Mouse (Mus musculus) c-Kit-negative CD71-positive TER-119-positive erythroid progenitor cells, embryonic 14.5 days (primary cell): ENCODE measurements around the gene Fes.
"Not testable (repeated sequence)": the region's sequence is repeated elsewhere in the genome, so short reads cannot be mapped to it uniquely, and the experiment has no call there.

Experiments used
- DNase-seq: peaks from one replicate; pipeline ENCODE4 v3.0.0-alpha.2; 2013; ENCODE audit warnings: low read depth, low spot score

Fes gene

DNA sequence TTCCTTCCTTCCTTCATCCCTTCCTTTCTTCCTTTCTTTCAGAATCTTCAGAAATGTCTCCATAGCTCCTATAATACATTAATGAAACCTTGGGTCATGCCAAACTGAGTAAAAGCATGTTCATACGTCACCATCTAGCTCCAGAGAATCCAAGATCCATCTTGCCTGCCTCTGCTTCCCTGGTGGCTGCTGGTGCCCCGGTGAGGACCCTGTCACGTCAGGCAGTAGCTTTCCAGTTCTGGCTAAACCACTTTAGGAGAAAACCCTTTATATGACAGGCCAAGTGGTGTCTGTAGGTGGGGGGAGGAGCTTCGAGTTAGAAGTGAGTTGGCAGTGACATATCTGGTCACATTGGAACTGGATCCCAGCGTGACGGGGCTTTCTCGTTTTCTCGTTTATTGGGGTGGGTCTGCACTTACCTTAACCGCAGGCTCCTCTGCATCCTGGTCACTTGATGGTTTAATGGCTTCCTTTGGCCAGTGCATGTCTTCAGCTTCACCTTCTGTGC lies 17.5 kb upstream of the Fes start, which contains the start of gene Furin:
Gene Furin (minus strand): TSS at position 249 of the 508 bp plus-strand sequence.
- DNase-seq, result no peak

DNA sequence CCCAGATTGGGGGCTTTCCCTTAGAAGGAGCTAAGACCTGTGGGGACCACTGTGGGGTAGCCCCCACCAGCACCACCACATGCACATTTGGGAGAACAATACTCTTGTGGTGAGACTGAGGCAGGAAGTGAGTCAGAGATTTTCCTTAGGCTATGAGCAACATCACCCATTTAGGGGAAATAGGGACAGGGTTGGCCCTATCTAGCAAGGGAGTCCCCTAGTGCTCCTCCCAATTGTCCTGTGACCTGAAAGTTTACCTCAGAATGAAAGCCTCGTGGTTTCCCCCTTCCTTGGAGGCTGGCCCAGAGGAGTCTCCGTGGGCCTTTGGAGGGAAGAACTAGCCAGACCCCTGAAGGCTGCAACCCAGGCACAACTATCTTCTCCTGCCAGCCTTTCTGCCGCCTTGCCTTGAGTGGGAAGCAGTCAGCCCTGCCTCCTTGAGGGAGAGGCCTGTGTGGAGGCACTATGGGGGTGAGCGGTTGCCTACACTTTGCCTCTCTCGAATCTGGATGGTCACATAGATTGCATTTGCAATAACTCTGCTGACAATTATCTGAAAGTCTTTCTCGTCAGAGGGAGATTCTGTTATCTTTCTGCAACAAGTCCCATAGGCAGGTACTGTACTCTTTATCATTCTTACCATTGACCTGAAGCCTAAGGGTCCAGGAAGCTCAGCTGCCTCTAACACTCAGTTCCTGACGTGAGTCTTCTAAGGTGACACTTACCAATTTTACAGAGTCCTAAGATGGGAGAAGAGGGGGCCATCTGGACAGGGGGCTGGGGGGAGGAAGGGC lies 16.6 kb upstream of the Fes start:
- no peak for DNase-seq

DNA sequence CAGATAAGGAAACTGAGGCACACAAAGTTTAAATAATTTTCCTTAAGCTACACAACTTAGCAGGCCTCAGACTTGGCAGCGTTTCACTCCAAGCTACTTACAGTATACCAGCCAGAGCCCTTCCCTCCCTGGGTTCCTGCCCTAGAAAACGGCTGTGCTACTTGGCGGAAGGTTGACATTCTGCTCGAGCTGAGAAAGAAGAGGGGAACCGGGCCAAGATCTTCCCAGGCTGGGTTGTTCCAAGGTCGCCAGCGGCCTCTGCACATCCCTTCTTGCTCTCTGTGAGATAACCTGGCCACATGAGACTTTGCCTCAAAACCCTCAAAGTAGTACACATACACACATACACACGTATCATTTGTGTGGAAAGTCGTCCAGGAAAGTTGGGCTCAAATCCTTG lies 15.8 kb upstream of the Fes start:
- no peak for DNase-seq

DNA sequence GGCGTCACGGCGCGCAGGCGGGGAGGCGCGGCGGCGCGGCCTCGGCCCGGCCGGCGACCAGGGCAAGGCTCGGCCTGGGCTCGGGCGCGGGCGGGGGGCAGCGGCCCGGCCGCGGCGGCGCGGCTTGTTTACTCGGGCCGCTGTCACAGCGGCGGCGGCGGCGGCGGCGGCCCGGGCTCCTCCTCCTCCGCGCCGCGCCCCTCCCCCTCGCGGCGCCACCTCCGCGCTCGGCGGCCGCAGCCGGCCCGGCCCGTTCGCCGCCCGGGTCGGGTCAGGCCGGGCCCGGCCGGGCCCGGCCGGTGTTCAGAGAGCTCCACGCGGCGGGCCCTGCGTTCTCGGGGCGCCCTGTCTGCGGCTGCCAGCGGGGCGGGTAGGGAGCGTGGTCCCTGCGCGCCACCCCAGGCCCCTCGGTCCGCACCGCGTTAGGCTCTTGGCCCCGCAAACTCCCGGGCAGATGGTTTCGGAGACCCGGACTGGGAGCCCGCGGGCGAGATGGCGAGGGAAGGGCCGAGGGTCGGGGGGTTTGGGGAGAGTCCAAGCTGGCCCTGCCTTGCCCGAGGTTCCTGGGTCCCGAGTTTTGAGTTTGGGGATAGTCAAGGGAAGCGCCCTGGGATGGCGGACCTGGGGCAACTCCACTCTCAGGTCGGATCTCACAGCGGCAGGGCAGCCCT lies 15.0 kb upstream of the Fes start:
- no peak for DNase-seq

DNA sequence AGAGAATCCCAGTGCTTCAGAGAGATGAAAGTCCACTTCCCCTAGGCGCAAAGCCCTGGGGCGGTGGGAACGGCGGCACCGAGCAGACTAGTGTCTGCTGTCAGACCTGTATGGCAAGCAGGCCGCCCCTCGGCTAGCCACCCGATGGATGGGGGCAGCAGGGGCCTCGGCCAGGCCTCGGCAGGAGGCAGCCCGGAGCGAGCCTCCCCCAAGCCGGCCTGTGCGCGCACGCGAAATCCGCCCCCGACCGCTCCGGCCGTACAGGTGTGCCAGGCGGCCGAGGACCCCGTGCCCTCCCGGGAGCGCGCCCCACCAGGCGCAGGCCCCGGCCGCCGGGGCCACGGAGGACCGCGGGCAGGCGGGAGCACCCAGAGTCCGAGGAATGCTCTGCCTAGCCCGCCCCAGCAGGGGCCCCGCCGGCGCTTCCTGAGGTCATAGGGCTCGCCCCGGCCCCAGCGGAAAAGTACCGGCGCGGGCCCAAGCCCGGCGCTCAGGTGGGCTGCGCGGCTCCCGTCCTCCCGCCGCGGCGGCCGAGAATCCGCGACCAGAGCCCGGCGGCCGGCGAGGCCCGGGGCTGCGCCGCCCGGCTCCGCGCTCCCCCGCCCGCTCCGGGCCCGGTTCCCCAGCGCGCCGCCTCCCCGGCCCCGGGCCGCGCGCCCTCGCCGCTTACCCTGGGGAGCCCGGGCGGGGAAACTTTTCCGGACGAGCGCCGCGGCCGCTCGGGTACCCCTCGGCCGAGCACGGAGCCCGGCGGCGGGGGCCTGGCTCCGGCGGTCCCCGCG lies 14.3 kb upstream of the Fes start:
- DNase-seq, result no peak

DNA sequence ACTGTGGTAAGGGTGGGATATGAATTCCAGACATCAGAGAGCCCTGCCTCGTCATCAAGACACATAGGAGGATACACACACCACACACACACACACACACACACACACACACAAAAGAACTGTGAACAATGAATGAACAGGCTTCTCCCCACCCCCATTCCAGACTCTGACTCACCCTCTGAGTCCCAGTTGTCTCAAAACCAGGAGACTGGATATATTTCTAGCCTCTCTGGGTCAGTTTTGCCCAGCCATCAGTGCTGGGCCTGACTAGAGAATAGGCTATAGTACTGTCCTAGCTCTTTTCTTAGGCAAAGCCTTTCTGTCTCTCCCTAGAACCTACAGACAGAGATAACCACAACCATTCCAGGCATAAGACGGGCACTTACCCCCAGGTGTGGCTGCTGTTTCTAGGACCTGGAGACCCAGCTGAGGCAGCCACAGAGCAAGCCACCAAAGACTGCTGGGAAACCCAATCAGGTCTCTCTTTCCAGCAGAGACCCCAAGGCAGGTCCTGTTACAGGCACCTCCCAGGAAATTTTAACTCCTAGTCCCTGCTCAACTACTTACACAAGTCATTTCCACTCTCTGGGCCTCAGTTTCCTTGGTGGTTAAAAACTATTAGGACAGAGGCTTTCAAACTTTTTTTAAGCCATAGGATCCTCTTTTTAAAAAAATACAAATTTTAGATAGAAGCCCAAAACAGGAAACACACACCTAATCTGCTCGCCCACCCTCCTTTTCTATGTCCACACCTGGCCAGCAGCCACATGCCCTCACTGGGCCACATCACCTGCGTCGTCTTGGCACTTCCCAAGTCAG lies 13.5 kb upstream of the Fes start:
- no peak for DNase-seq

DNA sequence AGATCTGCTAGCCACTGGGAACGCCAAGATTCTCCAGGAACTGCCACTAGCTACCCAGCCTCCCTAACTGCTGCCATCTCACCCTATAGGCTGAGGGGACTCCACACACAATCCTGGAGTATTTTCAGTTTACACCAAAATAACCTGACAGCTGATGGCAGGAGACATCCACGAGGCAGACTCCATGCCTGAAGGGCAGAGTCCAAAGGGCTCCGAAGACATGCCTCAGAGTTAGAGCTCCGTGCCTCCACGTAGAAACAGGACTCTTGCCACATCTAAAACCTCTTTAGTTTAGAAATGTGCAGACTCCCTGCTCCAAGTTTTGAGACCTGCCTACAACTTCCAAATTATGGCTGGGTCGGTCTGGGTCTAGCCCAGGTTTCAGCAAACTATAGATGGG lies 12.8 kb upstream of the Fes start:
- DNase-seq, result no peak

DNA sequence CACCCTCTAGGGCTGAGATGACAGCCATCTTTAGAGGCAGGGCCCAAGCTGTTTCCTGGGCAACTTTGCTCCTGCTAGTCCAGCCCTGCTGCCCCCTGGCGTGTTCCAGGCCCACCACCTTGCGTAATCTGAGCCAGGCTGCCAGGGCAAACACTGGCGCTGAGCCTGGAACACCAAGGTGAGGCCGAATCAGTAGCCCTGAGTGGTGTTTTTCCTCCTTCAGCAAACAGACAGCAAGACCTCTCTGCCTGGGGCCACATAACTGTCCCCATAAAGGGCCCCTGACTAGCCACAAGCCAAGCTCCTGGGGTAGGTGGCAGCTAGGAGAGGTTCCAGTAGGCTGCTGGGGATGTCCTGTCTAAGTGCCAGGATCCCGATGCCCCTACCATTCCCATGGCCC lies 12.4 kb upstream of the Fes start:
- no peak for DNase-seq

DNA sequence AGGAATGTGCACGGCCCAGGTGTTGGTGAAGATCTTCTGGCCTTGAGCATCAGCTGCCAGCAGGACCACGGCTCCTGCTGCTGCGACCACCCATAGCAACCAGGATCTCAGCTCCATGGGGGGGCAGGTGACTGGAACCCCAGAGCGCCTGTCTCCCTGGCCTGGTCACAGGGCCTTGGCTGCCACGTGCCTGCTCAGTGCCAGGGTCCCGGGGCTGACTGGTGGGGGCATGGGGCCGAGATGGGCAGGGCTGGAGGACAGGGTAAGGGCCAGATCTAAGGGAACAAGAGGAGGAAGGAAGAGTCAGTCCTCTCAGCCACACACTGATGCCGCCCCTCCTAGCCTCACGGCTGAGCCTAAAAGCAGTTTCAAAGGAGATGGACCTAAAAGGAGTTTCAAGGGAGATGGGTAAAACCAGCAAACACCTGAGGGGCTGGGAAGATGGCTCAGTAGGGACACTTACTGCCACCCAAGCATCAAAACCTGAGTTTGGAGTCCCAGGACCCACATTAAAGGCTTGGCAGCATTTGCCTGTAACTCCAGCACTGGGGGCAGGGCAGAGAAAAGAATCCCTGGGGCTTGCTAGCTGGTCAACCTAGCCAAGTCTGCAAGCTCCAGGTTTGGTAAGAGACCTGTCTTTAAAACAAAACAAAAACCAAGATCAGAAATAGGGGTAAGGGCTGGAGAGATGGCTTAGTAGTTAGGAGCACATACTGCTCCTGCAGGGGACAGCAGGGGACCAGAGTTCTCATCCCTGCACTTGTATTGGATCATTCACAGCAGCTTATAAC lies 11.1 kb upstream of the Fes start:
- DNase-seq, result no peak

DNA sequence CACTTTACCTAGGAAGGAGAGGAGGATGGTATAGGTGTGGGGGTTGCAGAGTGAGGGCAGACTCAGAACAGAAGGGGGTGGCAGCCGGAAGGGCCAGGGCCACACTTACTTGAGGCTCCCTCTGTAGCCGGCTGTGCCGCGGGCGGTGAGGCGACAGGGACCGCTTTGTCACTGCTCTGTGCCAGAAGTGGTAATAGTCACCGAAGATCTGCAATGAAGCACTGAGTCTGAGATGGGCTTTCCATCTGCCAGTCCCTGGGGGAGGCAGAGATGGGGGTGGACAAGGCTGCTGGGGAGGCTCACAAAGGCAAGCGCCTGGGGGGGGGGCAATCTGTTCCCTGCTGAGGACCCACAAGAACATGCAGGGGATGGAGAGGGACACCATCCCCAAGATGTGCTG lies 10.2 kb upstream of the Fes start:
- DNase-seq, result no peak

DNA sequence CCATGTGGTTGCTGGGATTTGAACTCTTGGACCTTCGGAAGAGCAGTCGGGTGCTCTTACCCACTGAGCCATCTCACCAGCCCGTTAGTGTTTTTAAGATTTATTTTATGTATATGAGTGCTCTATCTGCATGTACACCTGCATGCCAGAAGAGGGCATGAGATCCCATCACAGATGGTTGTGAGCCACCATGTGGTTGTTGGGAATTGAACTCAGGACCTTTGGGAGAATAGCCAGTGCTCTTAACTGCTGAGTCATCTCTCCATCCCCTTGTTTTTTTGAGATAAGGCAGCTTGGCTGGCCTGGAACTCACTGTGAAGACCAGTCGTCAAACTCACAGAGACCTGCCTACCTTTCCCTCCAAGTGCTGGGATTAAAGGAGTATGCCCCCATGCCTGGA lies 8.7 kb upstream of the Fes start:
- DNase-seq, result not testable (repeated sequence)

DNA sequence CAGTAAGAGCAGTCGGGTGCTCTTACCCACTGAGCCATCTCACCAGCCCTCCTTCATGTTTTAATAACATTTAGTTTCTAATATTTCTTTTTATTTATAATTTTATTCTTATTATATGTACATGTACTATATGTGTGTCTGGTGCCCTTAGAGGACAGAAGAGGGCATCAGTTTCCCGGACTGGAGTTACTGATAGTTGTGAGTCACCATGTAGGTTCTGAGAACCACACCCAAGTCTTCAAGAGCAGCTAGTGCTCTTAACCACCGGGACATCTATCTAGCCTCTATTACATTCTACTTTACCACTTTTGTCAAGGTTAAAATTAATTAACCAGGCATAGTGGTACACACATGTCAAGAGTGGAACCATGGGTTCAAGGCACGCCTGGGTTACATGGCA lies 6.9 kb upstream of the Fes start:
- no peak for DNase-seq

DNA sequence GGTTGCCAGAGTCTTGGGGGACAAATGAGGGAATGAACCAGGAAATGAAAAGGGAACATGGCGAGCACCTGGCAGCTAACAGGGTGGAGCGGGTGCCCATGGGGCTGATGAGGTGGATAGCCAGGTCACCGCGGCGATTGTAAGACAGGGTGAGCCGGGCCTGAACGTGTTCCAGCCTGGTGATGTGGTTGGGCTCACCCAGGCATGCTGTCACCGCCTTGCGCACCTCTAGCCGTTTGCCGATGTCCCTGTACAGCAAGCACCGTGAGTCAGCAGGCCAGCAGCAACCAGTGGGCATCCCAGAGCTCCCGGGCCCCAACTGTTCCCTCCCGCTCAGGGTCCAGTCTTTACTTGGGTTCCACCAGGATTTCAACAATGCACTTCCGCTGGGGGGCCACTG lies 4.4 kb upstream of the Fes start:
- DNase-seq, result no peak

DNA sequence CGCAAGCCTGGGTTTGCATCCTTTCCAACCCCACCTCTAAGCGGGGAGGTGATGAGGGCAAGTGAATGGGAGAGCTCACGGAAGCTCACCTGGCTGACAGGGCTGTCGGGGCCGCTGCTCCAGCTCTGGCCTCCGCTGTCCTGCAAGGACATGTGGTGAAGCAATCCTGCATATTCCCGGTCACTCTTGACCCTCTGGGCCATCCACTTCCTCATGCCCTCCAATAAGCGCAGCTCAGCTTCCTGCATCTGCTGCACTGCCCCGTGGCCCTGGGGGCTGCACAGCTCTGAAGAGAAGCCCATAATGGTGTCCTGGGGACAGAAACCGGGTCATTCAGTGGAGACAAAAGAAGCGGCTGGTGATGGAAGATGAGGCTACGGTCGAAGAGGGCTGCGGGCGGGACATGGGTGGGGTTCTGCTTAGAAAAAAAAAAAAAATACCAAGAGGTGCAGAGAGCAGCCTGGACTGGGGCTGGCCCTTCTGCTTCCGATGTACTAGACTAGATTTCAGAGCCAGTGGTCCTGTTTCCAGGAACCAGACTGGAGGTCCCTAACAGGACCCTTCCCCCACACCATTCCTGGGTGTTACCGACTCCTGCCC lies 613 bp downstream of the Fes start:
- DNase-seq, result no peak

DNA sequence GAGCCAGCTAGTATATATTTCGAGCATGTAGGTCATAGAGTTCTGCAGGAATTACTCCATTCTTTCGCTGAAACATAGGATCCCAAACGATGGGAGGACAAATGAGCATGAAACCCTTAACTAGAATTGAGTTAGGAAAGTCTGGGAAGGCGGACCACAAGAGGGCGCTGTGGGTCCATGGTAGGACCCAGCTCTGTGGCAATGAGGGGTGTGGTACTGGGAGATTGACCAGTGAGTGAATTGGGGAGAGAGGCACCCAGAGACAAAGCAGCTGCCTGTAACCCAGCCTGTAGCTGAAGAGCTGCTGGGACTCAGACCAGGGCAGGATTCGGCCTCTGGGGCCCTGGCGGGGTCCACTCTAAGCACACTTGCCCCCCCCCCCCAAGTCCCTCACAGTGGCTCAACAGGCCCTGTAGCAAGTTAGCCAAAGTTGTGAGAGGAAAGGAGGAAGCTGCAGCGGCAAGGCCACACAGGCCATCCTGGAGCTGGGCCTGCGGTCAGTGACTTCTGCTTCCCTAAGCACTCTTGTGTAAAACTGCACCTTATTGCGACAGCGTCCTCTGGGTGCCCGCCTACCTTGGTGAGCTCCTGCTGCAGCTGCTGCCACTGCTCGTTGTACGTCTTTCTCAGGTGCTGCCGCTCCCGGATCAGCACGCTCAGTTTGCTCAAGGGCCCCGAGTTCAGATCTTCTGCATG lies 1.4 kb downstream of the Fes start:
- peak; percentile 60 for DNase-seq

DNA sequence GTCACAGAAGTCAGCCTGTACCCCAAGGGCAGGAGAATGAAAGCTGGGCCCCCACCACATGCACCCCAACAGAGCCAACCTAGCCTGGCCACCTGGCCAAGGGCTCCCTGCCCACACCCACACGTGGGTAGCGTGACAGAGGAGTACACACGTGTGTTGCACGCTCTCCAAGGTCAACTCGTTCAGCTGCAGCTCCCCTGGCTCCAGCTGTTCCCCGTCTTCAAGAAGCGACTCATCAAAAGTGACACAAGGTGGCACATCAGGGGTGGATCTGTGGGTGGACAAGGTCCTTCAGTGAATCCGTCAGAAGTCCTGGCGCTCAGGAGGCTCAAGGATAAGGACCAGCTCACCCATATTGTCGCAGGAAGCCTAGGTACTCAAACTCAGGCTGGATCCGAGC lies 4.8 kb downstream of the Fes start:
- DNase-seq, result no peak

DNA sequence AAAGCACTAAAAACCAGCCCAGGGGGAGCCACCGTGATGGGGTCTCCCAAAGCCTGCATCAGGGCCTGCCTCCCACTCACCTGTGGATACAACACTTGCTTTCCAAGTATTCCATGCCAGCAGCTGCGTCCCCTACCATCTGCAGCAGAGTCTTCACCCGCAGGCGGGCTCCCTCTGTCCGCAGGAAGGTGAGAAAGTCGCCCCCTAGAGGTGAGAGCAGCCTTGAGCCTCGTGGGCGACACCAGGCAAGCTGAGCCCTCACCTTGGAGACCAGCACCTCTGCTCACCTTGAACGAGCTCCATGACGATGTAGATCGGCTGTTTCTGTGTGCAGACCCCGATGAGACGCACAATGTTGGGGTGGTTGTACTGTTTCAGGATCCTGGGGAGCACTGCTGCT lies 8.2 kb downstream of the Fes start:
- DNase-seq, result no peak

DNA sequence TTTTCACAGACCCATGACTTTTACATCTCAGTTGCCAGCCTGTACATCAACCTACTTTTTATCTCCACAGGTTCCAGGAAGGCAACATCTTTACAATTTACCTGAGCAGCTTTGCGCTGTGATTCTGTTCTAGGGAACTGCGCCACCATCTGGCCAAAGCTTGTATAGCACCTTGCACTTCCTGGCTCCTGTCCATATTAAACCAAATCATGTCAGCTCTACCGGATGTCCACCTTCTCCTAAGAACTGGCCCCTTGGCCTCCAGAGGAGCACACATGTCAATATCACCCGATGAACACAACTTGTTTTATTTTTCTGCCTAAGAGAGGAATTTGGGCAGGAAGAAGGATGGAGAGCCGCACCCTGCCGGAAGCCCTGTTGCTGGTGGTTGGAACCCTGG lies 10.3 kb downstream of the Fes start:
- DNase-seq, result peak; percentile 32

DNA sequence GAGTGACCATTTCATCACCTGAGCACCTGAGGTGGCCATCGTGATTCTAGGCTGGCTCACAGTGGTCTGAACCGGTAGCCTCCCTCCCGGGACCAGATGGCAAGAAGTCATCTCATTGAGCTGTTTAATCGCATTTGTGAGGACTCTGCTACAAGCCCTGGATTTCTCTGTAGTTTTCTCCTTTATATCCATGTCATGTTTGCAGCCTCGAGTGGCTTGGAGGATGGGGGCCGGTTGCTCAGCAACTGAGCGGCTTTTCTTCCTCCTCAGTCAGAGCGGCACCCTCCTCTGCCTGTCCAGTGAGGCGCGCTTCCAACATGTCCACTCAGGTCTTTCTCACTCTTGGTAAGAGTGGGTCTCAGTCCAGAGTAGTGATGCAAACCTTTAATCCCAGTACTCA lies 11.6 kb downstream of the Fes start:
- no peak for DNase-seq
